Mouse (Mus musculus) liver, embryonic 11.5 days (tissue): ENCODE measurements around the gene Sec14l1. TPM values are rescaled to one million over a fixed set of nuclear protein-coding genes. Genes with fewer than 3 reads are reported as not detected.

Source experiments
- ATAC-seq: fragments of 200-750 bp; cut with Nextera tagmentation; replicated peaks from 2 replicates; pipeline ENCODE4 v1.8.0; 2017; ENCODE audit warnings: moderate number of reproducible peaks, mild to moderate bottlenecking, moderate TSS enrichment, moderate library complexity; ENCODE audit not compliant: low FRiP score
- DNase-seq: peaks from one replicate; pipeline ENCODE4 v3.0.0-alpha.2; 2017; ENCODE audit warnings: low spot score
- H3K27ac ChIP-seq: fragments of 300-500 bp; sonication (generic); 2 replicates; pipeline ENCODE4 v1.5.1; 2014; ENCODE audit warnings: mild to moderate bottlenecking, low read depth, low read length, control low read depth
- H3K27me3 ChIP-seq: fragments of 300-500 bp; sonication (generic); replicated peaks from 2 replicates; pipeline ENCODE4 v1.6.1; 2014; ENCODE audit warnings: low read length, mixed read lengths; ENCODE audit not compliant: control insufficient read depth, insufficient read depth
- H3K36me3 ChIP-seq: fragments of 300-500 bp; sonication (generic); 2 replicates; pipeline ENCODE4 v1.6.1; 2014; ENCODE audit warnings: mild to moderate bottlenecking, low read length, moderate library complexity, mixed read lengths; ENCODE audit not compliant: control insufficient read depth, insufficient read depth
- H3K4me1 ChIP-seq: fragments of 300-500 bp; sonication (generic); replicated peaks from 2 replicates; pipeline ENCODE4 v1.6.1; 2014; ENCODE audit warnings: low read length, mixed read lengths; ENCODE audit not compliant: control insufficient read depth, insufficient read depth
- H3K4me2 ChIP-seq: fragments of 300-500 bp; sonication (generic); 2 replicates; pipeline ENCODE4 v1.6.1; 2014; ENCODE audit warnings: mild to moderate bottlenecking, control low read depth, moderate library complexity
- H3K4me3 ChIP-seq: fragments of 300-500 bp; sonication (generic); 2 replicates; pipeline ENCODE4 v1.5.1; 2014; ENCODE audit warnings: low read depth, low read length, control low read depth
- H3K9ac ChIP-seq: fragments of 300-500 bp; sonication (generic); 2 replicates; pipeline ENCODE4 v1.6.1; 2014; ENCODE audit warnings: low read depth, low read length, control low read depth
- H3K9me3 ChIP-seq: fragments of 300-500 bp; sonication (generic); 2 replicates; pipeline ENCODE4 v1.6.1; 2016; ENCODE audit warnings: low read length, inconsistent platforms, mixed read lengths; ENCODE audit not compliant: control insufficient read depth
- WGBS: fragments of 180-500 bp; shearing (Covaris S2); extraction: QIAGEN DNeasy Blood & Tissue Kit; methylation state at CpG from one replicate; pipeline ENCODE4 v1.1.7; 2014; 5-methylcytosine and 5-hydroxymethylcytosine counted together
- polyA plus RNA-seq: library from polyadenylated mRNA; unstranded; fragments of >200 nt; fragmentation: Nextera tagmentation; extraction: Ambion mirVana; gene quantifications from 2 replicates; pipeline ENCODE4 v1.2.1, GENCODE M21; 2014

Sec14l1 gene
- polyA plus RNA-seq, 1 experiment from 2014 or later = 20.9 TPM

DNA sequence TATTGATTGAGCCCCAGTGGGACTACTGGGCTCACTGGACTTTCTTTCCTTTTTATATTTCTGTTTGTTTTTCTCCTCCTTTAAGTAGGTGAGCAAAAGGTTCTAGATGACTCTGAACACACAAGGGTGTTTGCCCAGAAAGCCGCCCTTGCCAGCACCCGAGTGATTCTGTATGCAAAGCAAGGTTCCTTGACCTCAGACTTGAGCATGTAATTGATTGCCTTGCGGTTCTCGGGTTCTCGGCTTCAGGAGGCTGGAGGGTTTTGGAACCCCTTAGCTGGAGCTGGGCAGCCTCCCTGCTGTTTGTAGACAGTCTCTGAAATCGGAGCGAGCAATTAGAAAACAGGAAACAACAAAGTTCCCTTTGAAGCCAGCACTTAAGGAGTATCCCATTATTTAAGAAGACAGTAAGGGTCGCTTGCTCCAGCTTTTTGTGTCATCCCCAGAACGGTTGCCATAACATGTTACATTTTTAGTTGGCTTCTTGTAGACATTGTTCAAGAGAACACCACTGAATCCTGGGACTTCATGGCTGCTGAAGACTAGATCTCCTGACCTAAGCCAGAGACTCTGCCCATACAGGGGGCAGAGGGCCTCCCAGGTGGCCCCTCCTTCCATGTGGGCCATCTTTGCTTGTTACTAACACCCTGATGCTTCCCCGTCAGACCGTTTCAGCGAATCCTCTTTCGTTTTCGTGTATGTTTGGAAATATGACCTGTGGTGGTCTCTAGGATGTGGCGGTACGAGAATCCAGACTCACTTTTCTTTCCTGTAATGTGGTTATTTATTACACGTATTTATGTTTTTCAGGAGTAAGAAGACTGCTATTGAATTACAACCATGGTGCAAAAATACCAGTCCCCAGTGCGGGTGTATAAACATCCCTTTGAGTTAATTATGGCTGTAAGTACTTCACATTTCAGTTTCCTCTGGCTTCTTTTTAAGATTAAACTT lies 1.7 kb downstream of the Sec14l1 start:
- WGBS = 60% methylated on average over 18 of the region's 18 CpGs
- H3K36me3 ChIP-seq = peaks cover 2% of the 10 kb centered on the region; the same call in 1 of the 2 replicates
- DNase-seq (no peak), ATAC-seq (no peak)
- no peak overlapping the region for H3K9ac ChIP-seq
- no peaks in the 10 kb centered on the region for H3K27me3 ChIP-seq
- H3K4me2 ChIP-seq = peak overlapping the region; percentile 97
- H3K4me1 ChIP-seq = peaks cover 61% of the 10 kb centered on the region
- H3K4me3 ChIP-seq = peak overlapping the region; percentile 82
- H3K27ac ChIP-seq = no peak overlapping the region
- H3K9me3 ChIP-seq = no peaks in the 10 kb centered on the region

- 76% methylated on average over 18 of the region's 18 CpGs for WGBS
- ATAC-seq (no peak), DNase-seq (no peak)
- H3K4me1 ChIP-seq = peaks cover 57% of the 10 kb centered on the region
- H3K4me2 ChIP-seq = peak overlapping the region; percentile 30; the same call in 1 of the 2 replicates
- H3K4me3 ChIP-seq = peak overlapping the region; percentile 82
- no peak overlapping the region for H3K27ac ChIP-seq
- H3K9me3 ChIP-seq = no peaks in the 10 kb centered on the region
- no peak overlapping the region for H3K9ac ChIP-seq
- peaks cover 2% of the 10 kb centered on the region; the same call in 1 of the 2 replicates for H3K36me3 ChIP-seq
- H3K27me3 ChIP-seq = no peaks in the 10 kb centered on the region
Measured at GRCm38 (mm10) chr11:117117321-117117720, 2.4 kb downstream of the Sec14l1 start.

GRCm38 (mm10) chr11:117117791-117118190 lies 2.8 kb downstream of the Sec14l1 start:
- Histone ChIP-seq H3K9me3 (no peaks in the 10 kb centered on the region), H3K36me3 (peaks cover 2% of the 10 kb centered on the region; the same call in 1 of the 2 replicates), H3K27me3 (no peaks in the 10 kb centered on the region), H3K4me1 (peaks cover 53% of the 10 kb centered on the region), H3K4me3 (no peak overlapping the region), H3K9ac (no peak overlapping the region), H3K4me2 (no peak overlapping the region), H3K27ac (no peak overlapping the region)
- no peak for ATAC-seq
- 93% methylated on average over 7 of the region's 7 CpGs for WGBS
- no peak for DNase-seq

DNA sequence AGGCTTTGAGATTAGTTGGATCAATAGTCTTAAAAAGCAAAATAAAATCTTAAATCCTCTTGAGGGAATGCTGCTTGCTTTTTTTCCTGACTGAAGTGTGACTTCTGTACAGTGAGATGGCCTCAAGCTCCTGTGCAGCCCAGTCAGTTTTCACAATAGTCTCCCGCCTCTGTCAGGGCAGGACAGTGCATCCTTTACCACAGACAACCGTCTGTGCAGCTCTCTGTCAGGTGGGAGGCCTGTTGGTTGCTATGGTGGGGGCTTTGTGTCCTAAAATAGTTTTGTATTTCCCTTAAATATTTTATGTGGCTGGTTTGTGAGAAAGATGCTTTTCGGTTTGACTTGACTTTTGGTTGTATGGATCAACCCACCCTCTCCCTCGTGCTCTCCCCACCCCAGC lies 3.3 kb downstream of the Sec14l1 start:
- Histone ChIP-seq H3K4me2 (no peak overlapping the region), H3K9me3 (no peaks in the 10 kb centered on the region), H3K9ac (no peak overlapping the region), H3K27me3 (no peaks in the 10 kb centered on the region), H3K4me1 (peaks cover 49% of the 10 kb centered on the region), H3K36me3 (peaks cover 2% of the 10 kb centered on the region; the same call in 1 of the 2 replicates), H3K27ac (no peak overlapping the region), H3K4me3 (no peak overlapping the region)
- DNase-seq = no peak
- no peak for ATAC-seq
- 75% methylated on average over 4 of the region's 4 CpGs for WGBS

- Histone ChIP-seq H3K27me3 (no peaks in the 10 kb centered on the region), H3K9ac (no peak overlapping the region), H3K9me3 (no peaks in the 10 kb centered on the region), H3K36me3 (peaks cover 2% of the 10 kb centered on the region; the same call in 1 of the 2 replicates), H3K4me2 (no peak overlapping the region), H3K4me1 (peaks cover 46% of the 10 kb centered on the region), H3K27ac (no peak overlapping the region), H3K4me3 (no peak overlapping the region)
- WGBS = 65% methylated on average over 11 of the region's 11 CpGs
- DNase-seq = no peak
- no peak for ATAC-seq
Measured at GRCm38 (mm10) chr11:117118721-117119321, 3.9 kb downstream of the Sec14l1 start.

DNA sequence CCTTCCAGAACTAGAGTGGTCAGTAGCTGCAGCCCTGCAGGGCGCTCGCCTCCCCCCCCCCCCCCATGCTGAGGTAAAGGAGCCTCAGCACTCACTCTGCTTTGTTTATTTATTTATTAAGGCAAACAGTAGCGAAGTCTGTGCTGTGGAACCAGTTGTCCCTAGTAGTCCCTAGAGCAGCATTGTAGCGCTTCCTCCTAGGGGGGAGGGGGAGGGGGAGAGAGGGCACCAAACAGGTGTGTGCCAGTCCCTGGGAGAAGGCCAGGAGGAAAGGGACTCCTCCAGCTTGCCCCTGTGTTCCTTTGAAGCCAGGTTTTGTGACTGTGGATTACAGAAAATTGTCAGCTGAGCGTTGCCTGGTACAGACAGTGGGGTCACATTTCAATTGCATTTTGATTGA lies 4.8 kb downstream of the Sec14l1 start:
- H3K4me3 ChIP-seq = no peak overlapping the region
- WGBS = 64% methylated on average over 5 of the region's 5 CpGs
- no peak overlapping the region for H3K4me2 ChIP-seq
- DNase-seq (no peak), ATAC-seq (no peak)
- no peaks in the 10 kb centered on the region for H3K9me3 ChIP-seq
- no peaks in the 10 kb centered on the region for H3K27me3 ChIP-seq
- H3K27ac ChIP-seq = no peak overlapping the region
- H3K4me1 ChIP-seq = peaks cover 39% of the 10 kb centered on the region
- peaks cover 2% of the 10 kb centered on the region; the same call in 1 of the 2 replicates for H3K36me3 ChIP-seq
- H3K9ac ChIP-seq = no peak overlapping the region

DNA sequence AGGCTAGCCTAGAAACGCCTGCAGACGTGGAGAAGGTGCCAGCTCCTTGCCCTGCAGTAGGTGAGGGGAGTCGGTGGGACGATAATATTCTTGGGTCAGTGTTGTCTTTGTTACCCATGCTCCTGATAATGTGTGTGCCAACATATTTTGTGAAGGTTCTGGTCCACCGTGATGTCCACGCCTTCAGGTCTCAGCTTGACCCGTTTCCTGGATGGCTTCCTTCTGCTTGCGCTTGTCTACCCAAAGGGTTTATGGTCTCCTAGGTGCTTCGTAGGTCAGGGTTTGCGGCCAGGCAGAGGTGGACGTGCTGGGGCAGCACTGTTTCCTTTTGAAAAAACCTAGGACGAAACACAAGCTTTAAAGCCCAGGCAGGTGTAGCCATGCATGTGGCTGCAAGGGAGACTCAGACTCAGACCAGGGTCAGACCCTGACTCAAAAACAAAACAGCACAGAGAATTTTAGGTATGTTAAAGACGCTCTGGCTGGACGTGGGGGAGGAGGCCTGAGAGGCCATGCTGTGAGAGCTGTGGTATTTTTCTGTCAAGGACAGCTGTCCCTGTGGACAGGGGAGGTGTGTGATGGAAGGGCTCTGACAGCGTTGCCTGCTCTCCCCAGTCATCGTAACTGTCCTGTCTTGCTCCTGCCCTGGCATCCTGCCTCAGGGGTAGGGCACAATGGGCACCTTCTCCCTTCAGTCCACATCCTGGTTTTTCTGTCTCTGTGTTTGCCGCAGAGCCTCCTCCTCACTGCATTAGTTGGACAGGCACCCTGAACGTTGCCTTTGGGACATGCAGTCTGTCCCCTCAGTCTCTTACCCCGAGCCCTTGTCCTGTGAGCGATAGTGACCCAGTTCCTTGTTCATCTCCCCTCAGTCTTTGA lies 5.6 kb downstream of the Sec14l1 start:
- H3K4me2 ChIP-seq = no peak overlapping the region
- no peaks in the 10 kb centered on the region for H3K9me3 ChIP-seq
- ATAC-seq = no peak
- H3K4me3 ChIP-seq = no peak overlapping the region
- peaks cover 39% of the 10 kb centered on the region for H3K4me1 ChIP-seq
- WGBS = 63% methylated on average over 20 of the region's 20 CpGs
- no peak overlapping the region for H3K9ac ChIP-seq
- H3K36me3 ChIP-seq = peaks cover 2% of the 10 kb centered on the region; the same call in 1 of the 2 replicates
- no peak overlapping the region for H3K27ac ChIP-seq
- DNase-seq = no peak
- H3K27me3 ChIP-seq = no peaks in the 10 kb centered on the region

- 51% methylated on average over 11 of the region's 11 CpGs for WGBS
- H3K9me3 ChIP-seq = no peaks in the 10 kb centered on the region
- peaks cover 2% of the 10 kb centered on the region; the same call in 1 of the 2 replicates for H3K36me3 ChIP-seq
- ATAC-seq = no peak
- H3K27me3 ChIP-seq = no peaks in the 10 kb centered on the region
- no peak overlapping the region for H3K4me3 ChIP-seq
- H3K9ac ChIP-seq = no peak overlapping the region; the same call in 1 of the 2 replicates
- no peak overlapping the region for H3K4me2 ChIP-seq
- no peak overlapping the region for H3K27ac ChIP-seq
- peaks cover 39% of the 10 kb centered on the region for H3K4me1 ChIP-seq
- DNase-seq = no peak
Measured at GRCm38 (mm10) chr11:117121164-117121535, 6.2 kb downstream of the Sec14l1 start.
